Mouse (Mus musculus): ENCODE results near the gene Smim14.
"Not testable (repeated sequence)": the region's sequence is repeated elsewhere in the genome, so short reads cannot be mapped to it uniquely, and the experiment has no call there.

Smim14 gene

DNA sequence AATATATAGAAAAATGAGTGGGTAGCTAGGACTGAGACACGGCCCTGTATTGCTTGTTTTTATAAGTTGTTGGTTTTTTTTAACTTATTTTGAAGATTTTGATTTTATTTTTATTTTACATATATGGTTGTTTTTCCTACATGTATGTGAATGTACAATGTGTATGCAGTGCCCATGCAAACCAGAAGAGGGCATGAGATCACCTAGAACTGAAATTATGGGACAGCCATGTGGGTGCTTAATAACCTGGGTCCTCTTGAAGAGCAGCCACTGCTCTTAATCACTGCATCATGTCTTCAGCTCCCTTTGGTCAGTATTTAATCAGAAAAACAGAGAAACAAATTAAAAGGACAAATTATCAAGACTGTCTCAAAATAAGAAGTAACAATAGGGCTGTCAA is 15.2 kb downstream of the Smim14 start:
- DNase-seq (ENCODE audit: low spot score) = no peak

DNA sequence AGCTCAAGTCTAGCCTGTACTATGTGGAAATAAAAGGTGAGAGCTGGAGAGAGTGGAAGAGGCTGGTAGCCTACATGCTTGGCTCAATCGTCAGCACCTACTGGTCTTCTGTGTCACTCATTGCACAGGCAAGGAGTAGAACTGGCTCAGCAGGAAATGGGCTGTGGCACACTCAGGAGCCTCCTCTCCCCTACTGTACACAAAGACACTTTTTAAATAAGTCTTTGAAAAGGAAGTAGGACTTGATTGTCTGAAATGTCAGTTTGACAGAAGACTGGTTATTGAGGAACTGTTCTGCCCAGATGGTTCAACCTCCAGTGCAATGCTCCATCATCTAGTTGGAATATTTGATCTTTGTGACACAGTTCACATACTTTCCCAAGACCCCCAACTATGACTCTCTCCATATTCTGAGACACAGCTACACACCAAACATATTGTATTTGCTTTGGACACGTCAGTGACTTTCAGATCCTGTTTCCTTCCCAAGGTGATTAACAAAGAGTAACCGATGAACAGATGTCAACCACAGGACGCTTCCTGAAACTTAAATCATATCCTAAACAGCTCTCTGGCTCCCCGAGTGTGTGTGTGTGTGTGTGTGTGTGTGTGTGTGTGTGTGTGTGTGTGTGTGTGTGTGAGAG is 22.2 kb downstream of the Smim14 start:
- DNase-seq (ENCODE audit: low spot score) = no peak

DNA sequence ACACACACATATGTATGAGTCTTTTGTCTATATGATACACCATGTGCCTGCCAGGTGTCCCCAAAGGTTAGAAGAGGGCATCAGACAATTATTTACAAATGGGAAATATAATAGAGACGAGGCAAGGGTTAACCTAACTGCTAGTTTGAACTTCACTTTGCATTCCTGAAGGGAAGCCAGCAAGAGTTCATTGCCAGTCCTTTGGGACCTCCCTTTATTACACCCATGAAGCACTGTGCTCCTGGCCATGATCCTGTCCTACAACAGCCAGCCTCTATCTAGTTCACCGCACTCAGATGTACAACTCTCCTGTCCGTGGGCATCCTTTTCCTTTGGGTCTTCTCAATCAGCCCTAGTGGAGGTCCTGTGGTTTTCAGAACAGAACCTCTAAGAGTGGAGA is 23.5 kb downstream of the Smim14 start:
- no peak for DNase-seq (ENCODE audit: low spot score)

DNA sequence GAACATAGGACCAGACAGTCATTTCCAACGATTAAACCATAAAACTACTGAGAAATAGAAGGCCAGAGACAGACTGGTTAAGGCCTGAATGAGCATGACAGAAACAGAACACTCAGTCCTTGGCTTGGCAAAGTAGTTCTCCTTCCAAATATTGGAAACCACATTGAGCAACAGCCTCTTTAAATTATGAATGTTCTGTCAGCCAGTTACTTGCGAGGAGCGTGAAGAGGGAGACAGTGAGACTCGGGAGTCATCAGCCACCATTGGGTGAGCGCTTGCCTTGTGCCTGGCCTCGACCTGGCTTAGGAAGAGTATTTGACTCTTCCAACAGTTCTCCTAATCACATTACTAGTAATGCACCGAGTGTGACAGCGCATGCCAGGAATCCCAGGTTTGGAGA is 28.6 kb downstream of the Smim14 start:
- no peak for DNase-seq (ENCODE audit: low spot score)

DNA sequence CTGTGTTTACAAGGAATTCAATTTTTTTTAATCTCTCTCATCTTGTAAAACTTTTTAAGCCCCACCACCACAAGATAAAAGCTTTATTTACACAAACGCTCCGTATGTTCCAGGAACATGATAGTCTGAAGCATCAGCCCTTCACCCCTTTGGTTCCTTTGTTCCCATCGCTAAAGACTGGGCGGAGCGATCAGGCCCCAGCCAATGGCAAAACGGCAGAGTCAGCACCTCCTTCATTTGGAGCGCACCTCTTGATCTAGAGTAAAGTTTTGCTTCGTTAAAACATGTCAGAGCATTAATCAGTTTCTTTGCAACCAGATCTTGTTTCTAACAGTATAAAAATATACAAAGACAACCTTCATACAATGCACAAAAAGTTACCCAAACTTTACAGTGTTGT is 31.2 kb downstream of the Smim14 start:
- peak; percentile 34 for DNase-seq (ENCODE audit: low spot score)

DNA sequence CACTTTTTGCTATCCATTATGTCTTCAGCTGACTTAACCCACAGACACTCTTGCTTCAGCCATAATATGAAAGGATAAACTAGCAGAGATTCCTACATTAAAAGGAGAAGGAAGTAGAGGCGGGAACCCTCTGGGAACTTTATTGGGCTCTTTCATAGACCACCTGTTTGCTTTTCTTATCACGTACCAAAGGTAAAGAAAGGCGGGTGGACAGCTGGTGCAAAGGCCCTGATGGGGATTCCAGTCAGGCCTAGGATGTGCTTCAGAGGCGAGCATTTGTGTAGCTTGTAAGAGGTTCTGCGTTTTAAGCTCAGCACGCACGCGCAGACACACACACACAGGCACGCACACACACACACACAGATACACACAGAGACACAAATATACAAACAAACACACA is 35.6 kb downstream of the Smim14 start:
- DNase-seq (ENCODE audit: low spot score) = no peak

DNA sequence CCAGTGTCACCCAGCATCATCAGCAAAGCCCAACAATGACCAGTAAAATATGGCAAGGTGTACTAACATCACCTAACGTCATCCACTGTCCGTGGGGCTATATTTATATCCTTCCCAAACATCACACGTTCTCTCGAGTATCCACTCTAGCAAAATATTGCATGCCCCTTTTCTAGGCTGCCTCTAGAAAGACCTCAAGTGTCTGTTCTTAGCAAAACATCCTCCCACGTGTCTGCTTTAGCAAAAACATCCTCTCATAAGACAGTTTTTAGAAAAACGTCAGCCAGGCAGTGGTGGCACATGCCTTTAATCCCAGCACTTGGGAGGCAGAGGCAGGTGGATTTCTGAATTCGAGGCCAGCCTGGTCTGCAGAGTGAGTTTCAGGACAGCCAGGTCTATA is 36.8 kb downstream of the Smim14 start:
- no peak for DNase-seq (ENCODE audit: low spot score)

DNA sequence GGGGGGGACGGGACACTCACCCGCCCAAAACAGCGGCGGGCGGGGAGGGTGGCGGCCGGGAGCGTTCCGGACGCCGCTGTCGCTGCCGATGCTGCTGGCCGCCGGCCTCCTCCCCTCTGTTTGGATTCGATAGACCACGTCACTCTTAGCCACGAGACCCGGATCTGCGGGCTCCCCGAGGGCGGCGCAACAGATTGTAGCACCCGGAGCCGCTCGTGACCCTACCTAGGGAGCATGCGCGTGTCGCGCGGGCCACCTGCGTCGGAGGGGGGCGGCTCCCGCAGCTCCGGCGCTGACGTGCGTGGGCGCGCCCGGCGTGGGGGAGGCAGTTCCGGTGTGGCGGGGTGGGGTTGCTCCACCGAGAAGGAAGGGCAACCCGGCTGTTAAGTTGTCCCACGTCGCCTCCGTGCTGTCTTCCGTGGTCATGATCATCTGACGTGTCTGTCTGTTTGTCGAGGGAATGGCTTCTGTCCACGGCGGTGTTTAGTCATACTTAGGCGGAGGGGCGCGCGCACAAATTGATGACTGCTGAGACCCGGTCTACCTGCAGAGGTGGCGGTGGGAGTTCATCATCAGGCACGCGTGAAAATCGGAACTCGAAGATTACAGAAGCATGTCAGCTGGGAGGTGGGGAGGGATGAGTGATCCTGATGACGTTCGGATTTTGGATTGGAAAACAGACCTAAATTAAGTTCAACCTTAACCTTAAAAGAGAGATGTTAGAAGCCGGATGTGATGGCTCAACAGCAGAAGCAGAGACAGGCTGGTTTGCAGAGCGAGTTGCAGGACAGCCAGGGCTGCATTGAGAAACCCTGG is 44.1 kb downstream of the Smim14 start, which contains the start of gene Gm43552:
Gene Gm43552 (minus strand): TSS at position 118 of the 816 bp plus-strand sequence.
- peak; percentile 95 for DNase-seq (ENCODE audit: low spot score)

DNA sequence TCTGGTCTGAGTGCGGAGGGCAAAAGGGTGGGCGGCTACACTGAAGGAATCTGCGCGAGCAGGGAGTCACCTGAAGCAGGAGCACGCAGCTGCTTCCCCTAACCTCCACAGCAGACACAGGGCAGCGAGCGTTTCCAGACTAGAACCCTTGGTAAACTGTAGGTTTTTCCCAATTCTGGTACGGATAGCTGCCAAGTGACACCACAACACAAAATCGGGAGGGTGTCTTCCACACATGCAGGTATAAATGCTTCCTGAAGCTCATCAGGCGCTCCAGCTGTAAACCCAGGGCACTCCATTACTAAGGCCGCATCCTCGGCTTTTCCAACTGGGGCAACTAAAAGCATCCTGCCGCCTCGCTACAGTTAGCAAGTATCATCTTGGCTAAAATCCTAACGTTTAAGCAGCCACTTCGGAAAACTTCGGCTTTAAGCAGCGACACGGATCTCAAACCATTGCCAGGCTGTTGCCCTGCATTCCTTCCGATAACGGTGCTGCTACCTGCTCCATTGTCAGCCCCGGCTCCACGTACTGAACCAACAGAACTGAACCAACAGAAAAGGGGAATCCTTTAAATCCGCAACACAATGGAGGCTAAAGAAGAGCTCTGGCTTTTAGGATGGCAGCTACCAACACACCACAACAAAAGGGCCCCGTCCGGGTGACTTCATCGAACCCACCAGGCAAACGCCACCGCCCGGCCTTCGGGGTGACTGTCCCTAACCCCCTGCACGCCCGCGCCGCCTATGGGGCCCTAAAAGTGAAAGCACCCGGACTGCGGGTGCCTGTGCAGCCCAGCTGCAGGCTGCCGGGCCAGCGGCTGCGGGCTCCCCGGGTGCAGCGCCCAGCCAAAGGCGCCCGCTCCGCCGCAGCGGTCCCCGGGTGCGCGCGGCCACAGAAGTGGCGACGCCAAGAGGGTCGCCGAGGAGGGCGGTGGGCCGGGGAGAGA is 44.9 kb downstream of the Smim14 start:
- peak; percentile 47 for DNase-seq (ENCODE audit: low spot score)

DNA sequence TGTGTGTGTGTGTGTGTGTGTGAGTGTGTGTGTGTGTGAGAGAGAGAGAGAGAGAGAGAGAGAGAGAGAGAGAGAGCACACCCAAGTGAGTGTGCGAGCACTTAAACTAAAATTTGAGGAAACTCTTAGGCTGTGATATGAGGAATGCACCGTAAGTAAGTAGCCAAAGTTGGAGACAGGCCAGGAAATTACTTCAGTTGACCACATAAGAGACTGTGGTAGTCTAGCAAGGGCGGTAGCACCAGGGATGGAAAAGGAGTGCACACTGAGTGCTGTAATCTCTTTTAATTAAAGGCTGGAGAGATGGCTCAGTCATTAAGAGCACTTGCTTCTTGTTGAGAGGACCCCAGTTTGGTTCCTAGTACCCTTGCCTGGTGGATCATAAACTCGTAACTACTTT is 47.2 kb downstream of the Smim14 start:
- DNase-seq (ENCODE audit: low spot score) = no peak

DNA sequence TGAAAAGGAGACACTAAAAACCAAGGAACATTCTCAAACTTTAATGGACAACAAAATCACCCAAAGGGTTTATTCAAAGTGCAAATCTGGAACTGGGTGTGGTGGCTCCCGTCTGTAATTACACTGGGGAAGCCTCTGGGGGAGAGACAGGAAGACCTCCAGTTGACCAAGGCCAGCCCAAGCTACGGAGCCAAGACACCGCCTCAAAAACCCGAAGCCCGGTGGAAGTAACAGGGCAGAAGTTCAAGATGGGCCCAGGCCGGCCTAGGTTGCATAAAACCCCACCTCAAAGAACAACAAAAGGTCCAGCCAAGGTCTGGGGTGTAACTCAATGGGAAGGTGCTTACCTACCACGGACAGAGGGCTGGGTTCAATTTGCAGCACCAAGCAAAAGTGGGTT is 48.3 kb downstream of the Smim14 start:
- DNase-seq (ENCODE audit: low spot score) = no peak

DNA sequence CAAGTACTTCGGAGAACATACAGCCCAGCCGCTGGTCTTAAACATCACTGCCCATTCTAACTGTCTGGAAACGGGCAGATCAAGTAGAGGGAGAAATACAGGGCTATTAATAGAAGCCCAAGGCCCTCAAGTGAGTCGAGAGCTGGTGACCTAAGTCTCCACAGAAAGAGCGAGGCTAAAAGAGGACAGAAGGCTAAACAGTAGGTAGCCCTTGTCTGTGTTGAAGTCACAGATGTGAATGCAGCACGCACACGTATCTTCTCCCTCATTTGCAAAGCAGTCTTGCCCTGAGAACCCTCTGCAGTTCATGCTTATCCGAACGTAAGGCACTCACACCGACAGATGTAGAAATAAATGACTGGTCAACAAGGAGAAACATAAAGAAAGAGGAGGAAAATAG is 49.6 kb downstream of the Smim14 start:
- DNase-seq (ENCODE audit: low spot score) = no peak

DNA sequence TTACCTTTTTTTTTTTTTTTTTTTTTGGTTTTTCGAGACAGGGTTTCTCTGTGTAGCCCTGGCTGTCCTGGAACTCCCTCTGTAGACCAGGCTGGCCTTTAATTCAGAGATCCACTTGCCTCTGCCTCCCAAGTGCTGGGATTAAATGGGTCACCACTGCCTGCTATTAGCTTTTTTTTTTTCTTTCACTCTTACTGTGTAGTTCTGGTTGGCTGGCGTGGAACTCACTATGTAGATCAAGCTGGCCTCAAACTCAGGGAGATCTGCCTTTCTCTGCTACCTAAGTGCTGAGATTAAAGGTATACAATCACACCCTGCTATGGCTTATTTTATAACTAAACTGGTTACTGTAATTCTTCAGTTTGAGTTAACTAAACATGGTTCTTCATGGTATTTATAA is 50.5 kb downstream of the Smim14 start:
- no peak for DNase-seq (ENCODE audit: low spot score)

DNA sequence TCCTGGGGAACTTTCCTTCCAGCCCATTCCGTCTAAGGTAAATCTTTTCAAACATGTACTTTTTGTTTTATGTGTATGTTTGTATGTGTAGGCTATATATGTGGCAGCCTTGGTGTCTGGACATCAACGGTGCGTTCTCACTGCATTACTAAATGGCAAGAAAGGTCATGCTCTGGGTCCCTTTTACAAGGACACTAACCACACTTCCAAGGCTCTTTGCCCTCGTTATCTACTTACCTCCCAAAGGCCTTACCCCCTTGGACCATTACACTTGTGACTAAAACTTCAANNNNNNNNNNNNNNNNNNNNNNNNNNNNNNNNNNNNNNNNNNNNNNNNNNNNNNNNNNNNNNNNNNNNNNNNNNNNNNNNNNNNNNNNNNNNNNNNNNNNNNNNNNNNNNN is 54.0 kb downstream of the Smim14 start:
- no peak for DNase-seq (ENCODE audit: low spot score)

DNA sequence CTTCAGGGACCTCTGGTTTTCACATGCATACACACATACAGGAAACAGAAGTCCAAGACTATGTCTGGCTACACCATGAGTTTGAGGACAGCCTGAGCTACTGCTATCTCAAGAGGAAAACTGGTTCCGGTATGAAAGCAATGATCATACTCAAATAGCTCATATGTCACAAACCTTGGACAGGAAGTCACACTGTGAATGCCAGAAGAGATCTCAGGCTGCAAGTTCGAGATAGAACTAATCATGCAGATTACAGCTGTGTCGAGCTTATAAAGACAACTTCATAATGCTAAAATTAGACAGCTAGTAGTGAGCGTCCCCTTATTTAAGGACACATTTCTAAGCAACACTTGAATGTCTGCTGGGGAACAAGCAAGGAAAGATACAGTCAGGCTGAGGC is 56.5 kb downstream of the Smim14 start:
- DNase-seq (ENCODE audit: low spot score) = no peak

DNA sequence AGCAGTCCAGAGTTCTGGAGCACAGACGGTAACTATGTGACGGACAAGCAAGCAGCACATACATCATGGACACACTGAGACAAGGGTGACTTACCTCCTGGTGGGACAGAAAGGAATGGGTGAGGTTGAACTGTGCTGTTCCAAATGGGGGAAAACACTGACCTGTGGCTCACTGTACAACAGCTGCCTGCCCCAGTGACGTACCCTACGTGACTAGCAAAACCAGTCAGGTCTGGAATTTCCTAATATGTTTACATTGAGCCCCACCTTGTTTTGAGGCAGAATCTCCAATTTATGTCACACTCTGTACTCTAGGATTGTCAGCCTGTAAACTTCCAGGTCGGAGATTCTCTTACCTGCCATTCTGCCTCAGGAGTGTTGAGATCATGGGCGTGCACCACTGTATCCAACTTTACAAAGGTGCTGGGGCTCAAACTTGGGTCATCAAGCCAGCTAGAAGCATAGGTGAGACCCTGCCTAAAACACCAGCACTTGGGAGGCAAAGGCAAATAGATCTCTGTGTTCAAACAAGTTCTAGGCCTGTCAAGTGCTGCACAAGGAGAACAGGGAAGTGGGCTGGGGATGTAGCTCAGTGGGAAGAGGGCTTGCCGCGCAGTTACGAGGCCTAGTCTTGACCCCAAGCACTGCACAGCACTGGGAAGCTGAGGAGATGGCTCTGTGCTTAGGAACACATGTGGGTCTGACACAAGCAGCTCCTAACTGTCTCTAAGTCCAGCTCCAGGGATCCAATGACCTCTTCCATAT is 57.1 kb downstream of the Smim14 start:
- DNase-seq (ENCODE audit: low spot score) = no peak

DNA sequence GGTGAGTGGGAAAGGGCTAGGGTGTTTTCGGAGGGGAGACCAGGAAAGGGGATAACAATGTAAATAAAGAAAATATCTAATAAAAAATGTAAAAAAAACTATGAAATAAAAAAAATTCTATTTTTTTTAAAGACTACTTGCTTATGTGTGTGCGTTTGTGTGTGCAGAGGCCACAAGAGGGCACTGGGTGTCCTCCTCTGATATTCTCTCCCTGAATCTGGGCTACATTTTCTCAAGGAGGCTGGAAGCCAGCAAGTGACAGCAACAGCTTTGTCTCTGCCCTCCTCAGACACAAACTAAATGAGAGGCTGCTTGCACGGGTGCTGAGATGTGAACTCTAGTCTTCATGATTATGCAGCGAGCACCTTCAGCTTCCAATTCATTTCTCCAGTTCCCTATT is 58.8 kb downstream of the Smim14 start:
- DNase-seq (ENCODE audit: low spot score) = no peak

DNA sequence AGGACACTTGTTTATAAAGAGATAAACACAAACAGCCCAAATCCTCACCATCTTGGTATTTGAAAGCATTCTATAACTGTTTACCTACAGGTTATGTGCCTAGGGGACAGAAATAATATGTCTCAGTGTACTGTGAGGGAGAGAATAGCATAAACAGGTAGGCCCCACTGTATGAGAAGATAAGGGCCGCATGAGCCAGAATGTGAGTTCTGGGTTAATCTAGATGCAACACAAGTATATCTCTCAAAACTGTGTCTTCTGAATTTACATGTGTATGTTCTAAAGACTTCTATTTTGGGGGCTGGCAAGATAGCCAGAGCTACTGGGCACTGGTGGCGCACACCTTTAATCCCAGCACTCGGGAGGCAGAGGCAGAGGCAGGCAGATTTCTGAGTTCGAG is 60.2 kb downstream of the Smim14 start:
- not testable (repeated sequence) for DNase-seq (ENCODE audit: low spot score)

DNA sequence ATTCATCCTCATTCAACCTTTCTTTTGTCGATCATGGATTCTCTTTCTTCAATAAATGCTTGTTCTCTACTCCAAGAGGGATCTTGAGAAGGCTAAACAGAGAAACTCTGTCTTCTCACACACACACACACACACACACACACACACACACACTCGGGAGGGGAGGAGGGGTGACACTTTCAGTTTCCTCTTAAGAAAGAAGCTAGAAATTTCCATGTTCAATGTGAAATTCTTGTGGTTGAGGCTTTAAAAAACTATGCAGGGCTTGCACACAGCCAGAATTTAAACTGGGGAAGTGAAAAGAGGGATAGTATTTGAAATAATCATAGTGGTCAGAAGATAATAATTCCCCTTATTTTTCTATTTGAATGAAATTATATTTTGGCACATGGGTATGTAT is 61.2 kb downstream of the Smim14 start:
- DNase-seq (ENCODE audit: low spot score) = no peak

DNA sequence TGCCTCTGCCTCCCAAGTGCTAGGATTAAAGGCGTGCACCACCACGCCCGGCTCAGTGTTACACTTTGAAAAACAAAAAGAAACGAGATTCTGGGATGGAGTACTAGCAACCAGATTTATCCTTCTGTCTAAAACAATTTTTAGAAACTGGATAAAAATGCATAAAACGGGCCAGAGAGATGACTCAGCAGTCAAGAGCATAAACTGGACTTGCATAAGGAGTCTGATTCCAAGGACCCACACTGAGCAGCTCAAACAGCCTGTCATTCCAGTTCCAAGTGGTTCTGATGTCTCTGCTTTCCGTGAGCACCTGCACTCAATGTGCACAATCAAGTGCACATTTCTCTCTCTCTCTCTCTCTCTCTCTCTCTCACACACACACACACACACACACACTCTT is 67.2 kb downstream of the Smim14 start:
- no peak for DNase-seq (ENCODE audit: low spot score)

DNA sequence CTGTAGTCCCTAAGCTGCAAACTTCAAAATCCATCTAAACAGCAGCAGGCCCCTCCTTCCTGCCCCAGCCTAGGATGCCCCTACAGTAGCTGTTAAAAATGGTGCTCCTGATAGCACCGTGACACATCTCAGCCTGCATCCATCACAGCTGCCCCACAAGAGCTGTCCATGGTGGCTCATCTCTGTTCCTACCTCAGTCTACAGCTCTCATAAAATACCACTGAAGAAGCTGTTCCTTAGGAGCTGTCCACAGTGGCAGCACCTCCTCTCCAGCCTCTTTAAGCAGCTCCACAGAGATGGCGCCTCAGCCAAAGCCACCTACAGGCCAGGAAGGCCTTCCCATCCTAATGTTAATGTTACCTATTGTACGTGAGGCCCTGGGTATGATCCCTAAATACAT is 70.1 kb downstream of the Smim14 start:
- DNase-seq (ENCODE audit: low spot score) = no peak

DNA sequence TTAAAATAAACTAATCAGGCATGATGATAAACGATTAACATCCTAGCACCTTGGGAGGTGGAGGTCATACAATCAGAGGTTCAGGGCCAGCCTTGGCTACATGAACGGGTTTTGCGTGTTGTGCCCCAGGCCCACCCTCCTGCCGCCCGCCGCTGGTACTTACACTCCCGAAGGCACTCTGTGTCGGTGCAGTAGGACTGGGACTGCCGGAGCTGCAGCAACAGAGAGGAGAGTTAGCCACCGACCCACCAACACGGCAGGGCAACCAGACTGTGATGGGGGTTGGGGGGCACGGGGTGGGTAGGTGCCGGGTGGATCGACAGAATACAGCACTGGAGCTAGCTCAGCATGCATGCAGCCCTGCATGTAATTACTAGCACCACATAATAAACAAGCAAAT is 76.6 kb downstream of the Smim14 start:
- DNase-seq (ENCODE audit: low spot score) = no peak

Data from ovary, adult 18-20 months (tissue).